Mouse (Mus musculus) left cerebral cortex, adult 2 months (tissue): Measurements from ENCODE around the gene Cel. TPM values are rescaled to one million over a fixed set of nuclear protein-coding genes. Genes with fewer than 3 reads are reported as not detected.
A peak's percentile ranks its signal among the peaks of the same experiment; 100 is the strongest.

Experiments used
- DNase-seq, 2 experiments: peaks; one replicate each; pipeline ENCODE4 v3.0.0; 2021 to 2022; ENCODE audit warnings: low spot score in 2 of 2, mixed read lengths in 1 of 2; ENCODE audit errors: extremely low spot score in 1 of 2
- H3K27ac ChIP-seq: fragments of 200-600 bp; 2 replicates; pipeline ENCODE4 v1.8.1; 2022
- H3K4me3 ChIP-seq: fragments of 200-600 bp; 2 replicates; pipeline ENCODE4 v1.8.1; 2022
- CTCF ChIP-seq: fragments of 200-600 bp; IDR thresholded peaks from 2 replicates; pipeline ENCODE4 v1.8.1; 2022; ENCODE audit warnings: antibody characterized with exemption, mild to moderate bottlenecking, moderate library complexity
- intact Hi-C: fragments of 180-260 bp; cut with DNase I; formaldehyde crosslinking; loops from one replicate; pipeline ENCODE4 v1.15.1; 2025
- total RNA-seq, 2 experiments: library from RNA; stranded (reverse); gene quantifications; 2 replicates each; pipeline ENCODE4 v1.2.3; 2021

Gene Cel
- total RNA-seq, 2 experiments from 2014 or later, result not detected

DNA sequence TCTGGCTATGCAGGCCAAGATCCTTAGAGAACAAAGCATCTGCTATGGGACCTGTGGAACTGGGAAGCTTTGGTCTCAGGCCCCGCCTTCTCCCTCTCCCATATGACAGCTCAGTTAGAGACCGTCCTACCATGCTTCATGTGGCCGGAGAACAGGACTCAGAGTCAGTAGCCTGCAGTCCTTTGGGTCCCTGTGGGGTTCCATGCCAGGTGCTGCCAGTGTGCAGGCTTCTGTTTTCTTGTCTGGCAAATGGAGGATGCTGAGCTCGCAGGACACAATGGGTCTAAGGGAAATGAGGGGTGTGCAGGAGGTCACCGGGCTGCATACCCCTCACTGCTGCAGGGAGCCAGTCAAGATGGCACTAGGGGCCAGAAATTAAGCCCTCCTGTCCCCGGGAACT, 16.6 kb downstream of the Cel start:
- no peak overlapping the region for H3K27ac ChIP-seq
- DNase-seq, result no peak
- no peak for TF ChIP-seq CTCF
- H3K4me3 ChIP-seq, result no peak overlapping the region
- intact Hi-C loops, result no loop called here

DNA sequence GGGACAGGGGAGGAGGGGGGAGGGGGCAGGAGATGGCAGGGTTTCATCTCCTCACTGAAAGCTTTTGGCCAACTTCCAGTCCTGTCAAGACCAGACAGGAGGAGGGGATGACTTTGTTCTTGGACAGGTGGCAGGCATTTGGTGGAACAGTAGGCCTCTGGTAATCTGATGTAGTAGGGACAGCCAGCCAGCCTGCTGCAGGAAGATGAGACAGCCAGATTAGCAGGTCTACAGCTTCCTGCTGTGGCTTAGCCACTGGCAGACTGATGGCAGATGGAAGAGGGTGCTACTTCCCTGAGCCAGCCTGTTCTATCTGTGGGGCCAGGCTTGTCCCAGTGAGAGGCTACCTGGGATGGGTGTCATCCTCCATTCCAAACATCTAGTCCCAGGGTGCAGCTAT, 17.2 kb downstream of the Cel start:
- no peak for TF ChIP-seq CTCF
- intact Hi-C loops, result no loop called here
- H3K27ac ChIP-seq, result peak overlapping the region; percentile 5; the same call in 1 of the 2 replicates
- H3K4me3 ChIP-seq, result no peak overlapping the region
- no peak for DNase-seq

DNA sequence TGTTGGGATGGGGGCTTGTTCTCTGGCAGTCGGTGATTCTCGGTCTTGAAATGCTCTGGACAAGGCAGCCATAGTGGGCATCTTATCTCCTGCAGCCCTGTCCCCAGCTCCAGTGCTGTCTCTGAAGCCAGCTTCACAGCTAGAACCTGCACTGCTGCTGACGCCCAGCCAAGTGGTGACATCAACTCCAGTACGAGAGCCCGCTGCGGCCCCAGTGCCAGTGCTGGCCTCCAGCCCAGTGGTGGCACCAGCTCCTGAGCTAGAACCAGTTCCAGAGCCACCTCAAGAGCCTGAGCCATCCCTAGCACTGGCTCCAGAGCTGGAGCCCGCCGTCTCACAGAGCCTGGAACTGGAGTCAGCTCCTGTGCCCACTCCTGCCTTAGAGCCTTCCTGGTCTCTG, 19.3 kb downstream of the Cel start:
- intact Hi-C loops, result no loop called here
- TF ChIP-seq CTCF, result no peak
- peak in 1 of 2 experiments; percentile 49 for DNase-seq
- Histone ChIP-seq H3K4me3 (no peak overlapping the region), H3K27ac (no peak overlapping the region)

DNA sequence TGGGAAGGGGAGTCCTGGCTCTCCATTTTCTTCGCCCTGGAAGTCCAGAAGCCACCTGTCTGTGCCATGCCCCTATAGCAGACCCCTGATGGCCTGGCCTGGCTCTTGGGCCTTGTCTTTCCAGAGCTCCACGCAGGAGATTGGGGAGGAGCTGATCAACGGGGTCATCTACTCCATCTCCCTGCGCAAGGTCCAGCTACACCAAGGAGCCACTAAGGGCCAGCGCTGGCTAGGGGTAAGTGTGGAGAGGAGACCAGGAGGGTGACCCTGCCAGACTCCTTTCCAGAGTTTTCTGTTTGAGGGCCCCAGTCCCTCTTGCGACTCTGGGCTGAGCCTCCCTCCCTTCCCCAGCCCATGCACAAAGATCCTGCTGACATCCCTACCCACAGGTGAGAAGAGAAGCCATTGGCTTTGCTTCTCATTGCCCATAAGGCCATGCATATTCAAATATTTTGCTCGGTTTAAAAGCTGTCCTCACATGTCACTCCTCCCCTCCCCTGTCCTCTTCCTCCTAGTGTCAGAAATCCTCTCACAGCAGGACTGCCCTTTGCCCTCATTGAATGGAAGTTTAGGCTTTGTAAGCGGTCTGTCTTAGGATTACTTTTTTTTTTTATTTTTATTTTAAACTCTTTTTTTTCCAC, 22.5 kb downstream of the Cel start:
- DNase-seq, result no peak
- no peak for TF ChIP-seq CTCF
- no peak overlapping the region for H3K4me3 ChIP-seq
- H3K27ac ChIP-seq, result no peak overlapping the region; the same call in 1 of the 2 replicates
- intact Hi-C loops, result no loop called here

DNA sequence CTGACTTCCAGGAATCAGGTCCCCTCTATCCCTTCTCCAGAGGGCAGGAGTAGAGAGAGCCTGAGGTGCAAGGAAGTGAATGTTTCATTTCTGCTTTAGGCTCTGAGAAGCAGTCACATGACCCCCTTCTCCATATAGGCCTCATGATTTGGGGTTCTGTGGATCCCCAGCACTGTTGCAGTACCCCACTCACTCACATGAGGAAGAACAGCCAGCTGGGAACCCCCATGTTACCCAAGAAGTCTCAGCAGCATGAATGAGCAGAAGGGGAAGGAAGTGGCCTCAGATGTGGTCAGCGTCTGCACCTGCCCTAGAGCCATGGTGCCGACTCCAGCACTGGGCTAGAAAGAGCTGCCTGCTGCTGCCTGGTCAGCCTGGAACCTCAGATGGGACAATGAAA, 23.3 kb downstream of the Cel start:
- intact Hi-C loops, result no loop called here
- TF ChIP-seq CTCF, result no peak
- Histone ChIP-seq H3K4me3 (no peak overlapping the region), H3K27ac (peak overlapping the region; percentile 61)
- DNase-seq, result no peak

DNA sequence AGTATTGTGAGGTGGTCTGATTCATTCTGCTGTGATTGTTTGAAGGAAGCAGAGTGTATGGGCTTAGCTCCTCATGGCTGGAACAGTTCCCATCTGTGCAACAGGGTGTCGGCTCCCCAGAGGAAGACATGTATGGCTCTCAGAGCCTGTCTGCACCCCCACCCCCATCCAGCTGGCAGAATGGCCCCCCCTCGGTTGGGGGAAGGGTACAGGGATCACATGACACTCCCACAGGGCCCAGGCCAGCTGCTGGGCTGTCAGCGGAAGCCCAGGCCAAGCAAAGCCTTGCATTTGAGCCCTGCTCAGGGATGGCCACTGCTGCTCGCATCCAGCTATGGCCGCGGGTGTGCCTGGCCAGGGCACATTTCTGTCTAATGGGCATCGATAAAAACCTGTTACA, 24.0 kb downstream of the Cel start:
- intact Hi-C loops, result no loop called here
- DNase-seq, result peak; percentile 60 to 68
- no peak for TF ChIP-seq CTCF
- no peak overlapping the region for H3K4me3 ChIP-seq
- H3K27ac ChIP-seq, result peak overlapping the region; percentile 61

DNA sequence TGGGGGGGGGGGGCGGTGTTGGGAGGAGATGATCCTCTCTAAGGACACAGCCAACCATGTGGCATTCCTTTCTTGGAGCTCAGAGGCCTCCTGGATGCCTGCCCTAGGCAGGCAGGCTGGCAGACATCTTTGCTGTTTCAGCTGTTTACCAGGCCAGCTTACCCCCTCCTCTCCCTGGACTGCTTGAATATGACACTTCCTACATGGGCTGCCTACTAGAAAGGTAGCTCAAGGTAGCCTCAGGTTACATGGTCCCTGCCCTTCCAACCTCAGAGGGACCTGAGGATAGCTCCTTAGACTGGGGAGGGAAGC, 24.4 kb downstream of the Cel start:
- no peak for DNase-seq
- no peak overlapping the region for H3K4me3 ChIP-seq
- TF ChIP-seq CTCF, result no peak
- H3K27ac ChIP-seq, result peak overlapping the region; percentile 61
- intact Hi-C loops, result no loop called here

DNA sequence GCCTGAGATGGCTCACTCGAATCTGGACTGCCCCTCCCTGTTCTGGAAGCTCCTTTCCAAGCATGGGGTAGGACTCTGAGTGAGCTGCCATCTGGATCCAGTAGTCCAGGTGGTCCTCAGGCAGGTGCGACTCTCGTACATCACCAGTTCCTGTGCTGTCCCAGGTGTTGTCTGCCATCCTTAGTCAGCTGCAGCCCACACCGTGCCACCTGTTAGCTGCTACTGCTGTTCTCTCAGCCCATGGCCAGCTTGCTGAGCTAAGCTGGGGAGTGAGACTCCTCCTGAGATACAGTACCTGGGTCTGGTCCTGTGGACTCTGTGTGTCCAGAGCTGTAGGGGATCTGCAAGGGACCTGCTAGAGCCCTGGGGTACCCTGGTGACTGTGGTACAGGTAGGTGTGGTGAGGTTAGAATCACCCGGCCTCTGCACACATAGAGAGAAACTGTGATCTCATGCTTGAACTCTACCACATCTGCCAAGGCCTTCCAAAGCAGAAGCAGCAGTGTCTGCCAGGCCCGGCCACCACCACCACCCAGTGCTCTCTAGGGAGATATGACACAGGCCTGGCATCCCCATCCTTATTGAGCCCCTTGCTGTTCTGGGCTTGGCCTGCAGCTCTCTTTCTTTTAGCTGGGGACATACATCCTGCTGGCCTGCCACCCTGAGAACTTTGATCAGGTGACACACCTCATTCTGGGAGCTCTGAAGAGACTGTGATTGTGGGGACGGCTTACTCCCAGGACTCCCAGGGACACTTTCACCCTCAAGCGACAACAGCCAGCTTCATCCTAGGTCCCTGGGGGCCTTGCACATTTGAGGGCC, 25.0 kb downstream of the Cel start:
- no peak overlapping the region for H3K4me3 ChIP-seq
- TF ChIP-seq CTCF, result no peak
- intact Hi-C loops, result no loop called here
- H3K27ac ChIP-seq, result peak overlapping the region; percentile 64
- DNase-seq, result no peak

DNA sequence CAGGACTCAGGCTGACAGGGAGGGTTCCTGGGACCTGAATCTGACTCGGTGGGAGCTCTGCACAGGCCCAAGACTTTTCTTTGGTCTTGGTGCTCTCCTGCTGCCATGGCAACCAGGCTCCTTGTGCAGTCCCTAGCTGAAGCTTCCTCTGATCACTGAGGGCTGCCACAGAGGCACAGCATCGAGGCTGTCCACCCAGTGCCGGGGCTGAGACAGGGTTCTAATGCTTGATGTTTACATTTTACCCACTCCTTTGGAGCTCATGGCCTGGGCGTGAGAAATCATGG, 25.6 kb downstream of the Cel start:
- no peak for TF ChIP-seq CTCF
- intact Hi-C loops, result no loop called here
- H3K27ac ChIP-seq, result peak overlapping the region; percentile 64
- no peak for DNase-seq
- H3K4me3 ChIP-seq, result no peak overlapping the region

DNA sequence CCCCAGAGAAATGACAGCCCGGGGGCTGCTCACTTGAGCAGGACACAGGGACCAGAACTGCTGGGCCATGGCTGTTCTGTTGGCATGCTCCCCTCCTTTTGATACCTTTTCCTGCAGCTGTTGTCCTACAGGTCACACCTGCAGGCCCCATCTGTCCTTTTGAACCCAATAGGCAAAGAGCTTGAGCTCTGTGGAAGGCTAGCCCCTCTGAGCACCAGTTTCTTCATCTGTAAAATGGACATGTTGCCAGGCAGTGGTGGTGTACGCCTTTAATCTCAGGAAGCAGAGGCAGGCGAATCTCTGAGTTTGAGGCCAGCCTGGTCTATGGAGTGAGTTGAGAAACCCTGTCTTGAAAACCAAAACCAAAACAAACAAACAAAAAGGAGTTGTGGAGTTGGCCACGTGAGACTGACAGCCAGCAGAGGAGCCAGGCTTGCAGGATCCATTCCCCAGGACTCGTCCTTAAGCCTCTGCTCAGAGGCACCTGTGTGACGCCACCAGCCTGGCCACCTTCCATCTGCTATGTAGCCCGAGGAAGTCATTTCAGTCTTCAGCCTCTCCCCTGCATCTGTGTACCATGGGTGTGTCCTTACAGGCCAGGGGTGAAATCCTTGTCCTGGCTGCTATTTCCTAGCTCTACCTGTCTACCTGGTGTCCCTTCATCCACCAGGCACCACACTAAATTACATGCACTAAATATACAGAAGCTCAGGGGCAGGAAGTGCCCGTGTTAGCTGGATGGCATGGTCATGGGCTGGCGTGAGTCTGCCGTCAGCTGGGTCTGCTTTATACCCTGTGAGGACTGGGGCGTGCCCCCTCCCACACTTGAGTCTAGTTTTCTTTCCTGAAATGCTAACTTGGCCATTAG, 26.2 kb downstream of the Cel start:
- Histone ChIP-seq H3K4me3 (no peak overlapping the region), H3K27ac (peak overlapping the region; percentile 64)
- no peak for TF ChIP-seq CTCF
- no peak for DNase-seq
- intact Hi-C loops, result no loop called here

DNA sequence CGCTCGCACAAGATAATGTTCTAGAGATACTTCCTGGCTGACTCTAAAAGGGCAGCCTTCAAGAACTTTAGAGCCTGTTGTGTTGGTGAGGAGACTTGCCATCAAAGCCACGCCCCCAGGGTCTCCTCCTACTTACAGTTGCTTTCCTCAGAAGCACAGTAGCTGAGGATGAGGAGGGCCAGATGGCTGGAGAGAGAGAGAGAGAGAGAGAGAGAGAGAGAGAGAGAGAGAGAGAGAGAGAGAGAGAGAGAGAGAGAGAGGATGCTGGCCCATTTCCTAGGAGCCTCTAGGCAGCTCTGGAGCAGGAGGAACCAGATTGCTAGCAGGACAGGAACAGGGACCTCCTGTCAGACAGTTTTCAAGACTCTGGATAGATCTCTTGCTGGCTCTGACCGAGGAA, 27.0 kb downstream of the Cel start:
- no peak for DNase-seq
- no peak for TF ChIP-seq CTCF
- Histone ChIP-seq H3K27ac (peak overlapping the region; percentile 95), H3K4me3 (no peak overlapping the region; the same call in 1 of the 2 replicates)
- intact Hi-C loops, result no loop called here

DNA sequence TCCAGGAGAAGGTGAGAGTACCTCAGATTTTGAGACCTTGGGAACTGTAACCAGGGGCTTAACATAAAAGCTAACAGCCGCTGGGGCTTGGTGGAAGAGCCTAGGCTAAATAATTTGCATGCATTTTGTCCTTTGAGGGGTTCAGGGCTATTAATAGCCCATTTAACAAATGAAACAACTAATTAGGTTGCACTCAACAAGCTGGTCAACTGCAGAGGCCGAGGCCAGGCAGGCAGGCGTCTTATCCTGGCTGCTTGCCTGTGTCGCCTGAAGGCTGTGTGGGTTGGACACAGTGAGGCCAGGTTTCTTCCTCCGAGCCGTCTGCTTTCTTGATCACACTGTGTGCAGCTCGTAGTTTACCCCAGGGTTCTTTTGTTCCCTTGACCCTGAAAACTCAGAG, 27.6 kb downstream of the Cel start:
- DNase-seq, result peak in 1 of 2 experiments; percentile 67
- peak overlapping the region; percentile 85 for H3K4me3 ChIP-seq
- H3K27ac ChIP-seq, result peak overlapping the region; percentile 95
- intact Hi-C loops, result no loop called here
- TF ChIP-seq CTCF, result no peak
